Comparison of ENCODE assay signal across 19 mouse cellular contexts in genomic region chr16:30977728-30978127, GRCm38 (mm10).
A peak's percentile ranks its signal among the peaks of the same experiment; 100 is the strongest.
DNase-seq lines count a peak whose midpoint lies in the region; ATAC-seq lines count a peak whose summit lies in the region.
"Had no signal": no experiment of that assay in that cellular context is flagged by ENCODE, and none has a peak within 500 bp of the region (broad histone marks: within the 10 kb centered on the region; RNA-seq: fewer than 3 reads in every experiment).

No protein-coding gene starts in this region.

- H3K4me2 ChIP-seq in forebrain, embryonic 12.5 days, result no peak overlapping the region
- no peak overlapping the region for H3K4me2 ChIP-seq in heart, embryonic 13.5 days
- H3K4me2 ChIP-seq in midbrain, embryonic 12.5 days (replicated peaks), result no peak overlapping the region
- H3K4me2 ChIP-seq in midbrain, embryonic 13.5 days (replicated peaks), result no peak overlapping the region
- H3K4me2 ChIP-seq in stomach, embryonic 14.5 days (replicated peaks; ENCODE audit: low read depth, low read length), result no peak overlapping the region
- H3K4me2 ChIP-seq: heart, embryonic 15.5 days; intestine, embryonic 15.5 days had no signal

- H3K4me3 ChIP-seq in forebrain, embryonic 10.5 days, result no peak overlapping the region
- no peak overlapping the region for H3K4me3 ChIP-seq in forebrain, embryonic 12.5 days (replicated peaks)
- no peak overlapping the region for H3K4me3 ChIP-seq in heart, embryonic 13.5 days
- H3K4me3 ChIP-seq in midbrain, embryonic 12.5 days, result no peak overlapping the region
- H3K4me3 ChIP-seq in midbrain, embryonic 13.5 days (replicated peaks), result no peak overlapping the region
- H3K4me3 ChIP-seq in stomach, embryonic 14.5 days (ENCODE audit: low read depth, low read length), result no peak overlapping the region
- H3K4me3 ChIP-seq: embryonic facial prominence, embryonic 13.5 days; erythroblast, embryonic 14.5 days; forebrain, embryonic 13.5 days; heart, embryonic 15.5 days; intestine, embryonic 15.5 days; limb, embryonic 13.5 days; neural tube, embryonic 12.5 days had no signal

- H3K36me3 ChIP-seq in forebrain, embryonic 10.5 days (replicated peaks), result no peaks in the 10 kb centered on the region
- no peaks in the 10 kb centered on the region for H3K36me3 ChIP-seq in forebrain, embryonic 12.5 days (replicated peaks)
- H3K36me3 ChIP-seq in heart, embryonic 13.5 days, result no peaks in the 10 kb centered on the region
- H3K36me3 ChIP-seq in midbrain, embryonic 12.5 days, result no peaks in the 10 kb centered on the region
- no peaks in the 10 kb centered on the region for H3K36me3 ChIP-seq in midbrain, embryonic 13.5 days
- no peaks in the 10 kb centered on the region for H3K36me3 ChIP-seq in stomach, embryonic 14.5 days (ENCODE audit: control insufficient read depth, insufficient read depth, low read length)
- H3K36me3 ChIP-seq: embryonic facial prominence, embryonic 13.5 days; heart, embryonic 15.5 days; intestine, embryonic 15.5 days; limb, embryonic 13.5 days; neural tube, embryonic 12.5 days had no signal

- H3K4me1 ChIP-seq in forebrain, embryonic 10.5 days, result peaks cover 20% of the 10 kb centered on the region
- H3K4me1 ChIP-seq in forebrain, embryonic 12.5 days, result peaks cover 17% of the 10 kb centered on the region
- H3K4me1 ChIP-seq in heart, embryonic 13.5 days, result peaks cover 31% of the 10 kb centered on the region
- H3K4me1 ChIP-seq in midbrain, embryonic 12.5 days, result peaks cover 16% of the 10 kb centered on the region
- H3K4me1 ChIP-seq in midbrain, embryonic 13.5 days (replicated peaks), result peaks cover 22% of the 10 kb centered on the region
- H3K4me1 ChIP-seq in stomach, embryonic 14.5 days (ENCODE audit: control insufficient read depth, insufficient read depth, low read length), result peaks cover 27% of the 10 kb centered on the region

- no peaks in the 10 kb centered on the region for H3K9me3 ChIP-seq in forebrain, embryonic 10.5 days
- no peaks in the 10 kb centered on the region for H3K9me3 ChIP-seq in forebrain, embryonic 12.5 days
- no peaks in the 10 kb centered on the region for H3K9me3 ChIP-seq in heart, embryonic 13.5 days
- H3K9me3 ChIP-seq in midbrain, embryonic 12.5 days, result no peaks in the 10 kb centered on the region
- no peaks in the 10 kb centered on the region for H3K9me3 ChIP-seq in midbrain, embryonic 13.5 days
- H3K9me3 ChIP-seq in stomach, embryonic 14.5 days (ENCODE audit: control insufficient read depth, low read depth, low read length), result no peaks in the 10 kb centered on the region
- H3K9me3 ChIP-seq: embryonic facial prominence, embryonic 13.5 days; forebrain, embryonic 13.5 days; G1E; heart, embryonic 15.5 days; intestine, embryonic 15.5 days; limb, embryonic 13.5 days; megakaryocyte, embryonic 14.5 days; neural tube, embryonic 12.5 days had no signal

- DNase-seq in forebrain, embryonic 10.5 days (ENCODE audit: extremely low spot score, low spot score), result no peak
- no peak for DNase-seq in heart, postnatal 14 days
- no peak for DNase-seq in cerebellum, adult 9-11 months

- 0 out of 2 replicates have a peak overlapping the region, but pooled peaks have one; percentile 25 for H3K27ac ChIP-seq in forebrain, embryonic 10.5 days
- H3K27ac ChIP-seq in forebrain, embryonic 12.5 days, result no peak overlapping the region
- H3K27ac ChIP-seq in heart, embryonic 13.5 days (replicated peaks), result no peak overlapping the region
- 0 out of 2 replicates have a peak overlapping the region, but pooled peaks have one; percentile 42 for H3K27ac ChIP-seq in midbrain, embryonic 12.5 days (replicated peaks)
- no peak overlapping the region for H3K27ac ChIP-seq in midbrain, embryonic 13.5 days
- H3K27ac ChIP-seq in stomach, embryonic 14.5 days (ENCODE audit: low read length), result peak overlapping the region; percentile 4; the same call in 1 of the 2 replicates
- H3K27ac ChIP-seq: embryonic facial prominence, embryonic 13.5 days; forebrain, embryonic 13.5 days; hindbrain, postnatal 0 days; intestine, embryonic 15.5 days; limb, embryonic 13.5 days; neural tube, embryonic 12.5 days had no signal

- ATAC-seq in forebrain, embryonic 12.5 days (ENCODE audit: low FRiP score), result no peak
- no peak for ATAC-seq in heart, embryonic 13.5 days (ENCODE audit: extremely low read depth, insufficient number of reproducible peaks, low FRiP score, low TSS enrichment)
- ATAC-seq in midbrain, embryonic 12.5 days (ENCODE audit: low FRiP score, low read depth), result no peak
- no peak for ATAC-seq in midbrain, embryonic 13.5 days
- ATAC-seq in stomach, embryonic 14.5 days (ENCODE audit: insufficient number of reproducible peaks, insufficient read depth, low FRiP score, low read depth), result no peak

- no peaks in the 10 kb centered on the region for H3K27me3 ChIP-seq in forebrain, embryonic 10.5 days (ENCODE audit: poor library complexity, severe bottlenecking)
- H3K27me3 ChIP-seq in forebrain, embryonic 12.5 days, result 0 out of 2 replicates have a peak, but pooled peaks cover 3% of the 10 kb centered on the region
- H3K27me3 ChIP-seq in heart, embryonic 13.5 days (replicated peaks), result no peaks in the 10 kb centered on the region
- no peaks in the 10 kb centered on the region; the same call in 1 of the 2 replicates for H3K27me3 ChIP-seq in midbrain, embryonic 12.5 days
- H3K27me3 ChIP-seq in midbrain, embryonic 13.5 days, result no peaks in the 10 kb centered on the region
- H3K27me3 ChIP-seq in stomach, embryonic 14.5 days (ENCODE audit: control insufficient read depth, insufficient read depth, low read length), result no peaks in the 10 kb centered on the region
- H3K27me3 ChIP-seq: embryonic facial prominence, embryonic 13.5 days; forebrain, embryonic 13.5 days; heart, embryonic 15.5 days; intestine, embryonic 15.5 days; limb, embryonic 13.5 days; megakaryocyte, embryonic 14.5 days; neural tube, embryonic 12.5 days; Patski had no signal

- intact Hi-C loops in heart, postnatal 14 days (cut with DNase I), result loop anchor here (1.0 to 10.0 kb wide), 7 partner anchors 93 to 378 kb away; partner anchors contain the start of gene Fam43a

- no peak overlapping the region for H3K9ac ChIP-seq in forebrain, embryonic 12.5 days
- 0 out of 2 replicates have a peak overlapping the region, but pooled peaks have one; percentile 3 for H3K9ac ChIP-seq in heart, embryonic 13.5 days
- no peak overlapping the region for H3K9ac ChIP-seq in midbrain, embryonic 12.5 days (replicated peaks)
- no peak overlapping the region for H3K9ac ChIP-seq in midbrain, embryonic 13.5 days (replicated peaks)
- no peak overlapping the region for H3K9ac ChIP-seq in stomach, embryonic 14.5 days (replicated peaks; ENCODE audit: low read depth, low read length)
- H3K9ac ChIP-seq: embryonic facial prominence, embryonic 13.5 days; forebrain, embryonic 13.5 days; heart, embryonic 15.5 days; intestine, embryonic 15.5 days; limb, embryonic 13.5 days; neural tube, embryonic 12.5 days had no signal

- WGBS in forebrain, embryonic 10.5 days, result 58% methylated on average over 6 of the region's 6 CpGs
- 56% methylated on average over 6 of the region's 6 CpGs for WGBS in forebrain, embryonic 12.5 days
- 53% methylated on average over 6 of the region's 6 CpGs for WGBS in heart, embryonic 13.5 days
- 34% methylated on average over 6 of the region's 6 CpGs for WGBS in midbrain, embryonic 12.5 days
- WGBS in midbrain, embryonic 13.5 days, result 24% methylated on average over 6 of the region's 6 CpGs
- WGBS in stomach, embryonic 14.5 days, result 50% methylated on average over 6 of the region's 6 CpGs

Comparison
In these comparisons a context has a peak if more than half of its experiments do, and no peak if none do; other contexts are left out.
1. H3K27ac ChIP-seq: peak in forebrain, embryonic 10.5 days (single experiment), midbrain, embryonic 12.5 days (single experiment) and stomach, embryonic 14.5 days (single experiment); none in forebrain, embryonic 12.5 days (single experiment), heart, embryonic 13.5 days (single experiment) and midbrain, embryonic 13.5 days (single experiment).